In the genomic region with DNA sequence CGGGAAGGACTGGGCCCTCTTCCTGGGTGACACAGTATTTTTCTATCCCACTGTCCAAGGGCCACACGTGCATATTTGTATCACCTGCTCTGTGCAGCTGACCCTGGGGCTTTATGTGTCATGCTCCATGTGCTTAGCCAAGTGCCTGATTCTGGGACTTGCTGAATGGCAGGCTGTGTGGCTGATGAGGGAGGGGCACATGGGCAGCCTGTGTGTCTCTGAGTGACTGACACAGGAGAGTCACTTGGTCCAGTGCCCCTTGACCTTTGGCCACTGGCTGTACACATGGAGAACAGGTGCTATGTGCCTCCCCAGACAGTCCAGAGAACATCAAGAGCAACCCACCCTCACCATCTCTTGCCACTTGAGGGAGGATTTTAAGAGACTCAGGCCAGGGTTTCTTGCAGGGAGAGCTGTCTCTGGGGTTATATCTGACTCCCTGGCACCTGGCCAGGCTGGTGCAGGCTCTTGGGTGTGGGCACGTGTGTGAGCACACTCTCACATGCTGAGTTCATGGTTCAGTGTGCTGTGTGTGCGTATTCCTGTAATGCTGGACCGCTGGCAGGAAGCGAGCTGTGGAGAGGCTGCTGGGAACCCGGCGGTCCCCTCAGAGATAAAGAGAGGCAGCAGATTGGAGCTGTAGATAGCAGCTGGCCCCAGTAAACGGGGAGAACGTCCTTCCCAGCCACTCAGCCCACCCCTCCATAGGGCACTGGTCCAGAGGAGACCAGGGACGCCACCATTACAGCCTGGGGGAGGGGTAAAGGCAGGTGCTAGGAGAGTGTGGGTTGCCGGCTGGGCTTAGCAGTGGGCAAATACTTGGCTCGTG, we compare ENCODE assay signal across 1 mouse cellular context.
TF ChIP-seq lines count a peak whose summit lies in the region.

No protein-coding gene starts in this region.

TF ChIP-seq in ES-E14, 5 proteins besides CTCF, POLR2A, EP300 and RAD21:
- TF ChIP-seq MAFK (IDR thresholded peaks at IDR 0.05; ENCODE audit: insufficient read depth, low read depth, low read length) (no peak), ZC3H11A (IDR thresholded peaks at IDR 0.05; ENCODE audit: borderline replicate concordance, low read depth, low read length) (no peak), ZNF384 (IDR thresholded peaks at IDR 0.05; ENCODE audit: low read depth, low read length) (no peak)
